Mouse (Mus musculus) gastrocnemius, postnatal 14 days (tissue): Measurements from ENCODE around the gene Tbc1d25. TPM values are rescaled to one million over a fixed set of nuclear protein-coding genes. Genes with fewer than 3 reads are reported as not detected.

Experiments used
- DNase-seq: peaks from one replicate; pipeline ENCODE4 v3.0.0; 2021; ENCODE audit warnings: mixed read lengths
- intact Hi-C: fragments of 180-260 bp; cut with DNase I; formaldehyde crosslinking; loops from one replicate; pipeline ENCODE4 v1.15.1; 2025; ENCODE audit warnings: low total_unique reads
- total RNA-seq, 2 experiments: library from RNA; stranded (reverse); gene quantifications; 2 replicates each; pipeline ENCODE4 v1.2.3; 2021

Gene Tbc1d25
- total RNA-seq, 2 experiments from 2014 or later, result 2.5 to 3.7 TPM

DNA sequence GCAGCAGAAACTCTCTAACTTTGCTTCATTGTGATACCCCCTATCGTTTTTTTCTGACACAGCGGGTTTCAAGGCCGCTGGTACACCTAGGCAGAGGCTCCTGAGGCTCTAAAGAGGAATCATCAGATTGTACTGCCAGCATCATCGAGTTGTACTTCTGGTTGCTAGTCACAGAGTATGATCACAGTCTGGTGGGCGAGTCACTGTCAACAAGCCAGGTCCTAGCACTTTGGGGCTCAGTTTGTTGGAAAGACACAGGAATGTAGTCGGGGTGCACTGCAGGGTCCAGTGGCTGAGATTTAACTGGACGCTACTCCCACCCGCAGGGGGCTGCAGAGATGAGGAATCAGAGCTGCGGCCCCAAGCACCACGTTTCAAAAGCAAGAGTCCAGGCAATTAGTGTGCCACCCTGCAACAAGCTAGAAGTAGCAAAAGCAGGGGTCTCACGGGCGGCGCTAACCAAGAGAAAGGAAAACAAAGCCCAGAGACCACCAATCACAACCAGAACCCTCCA lies 16.2 kb upstream of the Tbc1d25 start:
- no peak for DNase-seq
- intact Hi-C loops, result no loop called here

DNA sequence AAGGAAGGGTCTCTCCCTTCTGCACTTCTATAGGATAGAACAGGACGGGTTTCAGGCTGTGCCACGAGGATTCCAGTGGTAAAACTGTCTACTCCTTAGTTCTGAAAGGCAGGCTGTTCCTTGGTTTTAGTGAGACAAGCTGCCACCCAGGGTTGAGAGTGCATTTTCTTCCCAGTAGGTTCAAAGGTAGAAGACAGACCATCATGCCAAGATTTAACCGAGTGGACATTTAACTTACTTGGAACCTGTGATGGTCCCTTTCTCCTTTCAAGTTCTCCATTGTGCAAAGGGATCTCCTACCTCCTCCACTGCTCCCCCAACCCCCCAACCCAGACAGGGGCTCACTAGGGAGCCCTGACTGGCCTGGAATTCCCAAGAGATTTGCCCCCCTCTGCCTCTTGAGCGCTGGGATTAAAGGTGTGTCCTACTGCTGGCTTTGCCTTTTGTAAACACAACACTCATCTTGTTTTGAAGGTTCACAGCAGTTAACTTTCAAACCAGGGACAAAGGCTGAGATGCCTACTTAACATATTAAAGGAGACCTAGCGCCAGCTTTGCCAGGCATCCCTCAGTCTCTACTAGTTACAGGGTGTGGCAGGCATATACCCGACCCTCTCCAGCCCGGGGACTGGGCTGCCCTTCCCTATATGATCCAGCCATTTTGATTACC lies 7.0 kb upstream of the Tbc1d25 start:
- DNase-seq, result no peak
- intact Hi-C loops, result no loop called here

DNA sequence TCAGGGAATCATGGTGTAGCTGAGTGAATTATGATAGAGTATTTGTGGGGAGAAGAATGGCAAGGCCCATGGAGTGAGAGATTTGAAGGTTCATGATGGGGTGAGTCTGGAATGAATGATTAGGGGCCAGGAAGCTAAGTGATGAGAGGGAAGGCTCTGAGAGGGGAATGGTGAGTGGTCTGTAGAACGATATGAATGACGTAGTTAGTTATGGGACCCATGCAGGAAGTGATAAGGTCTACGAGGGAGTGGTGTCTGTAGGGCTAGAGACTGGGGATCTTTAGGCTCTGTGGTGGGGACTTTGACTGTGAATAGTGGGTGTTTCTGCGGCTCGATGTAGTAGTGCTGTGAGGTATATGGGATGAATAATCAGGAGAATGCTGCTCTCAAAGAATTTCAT lies 3.7 kb upstream of the Tbc1d25 start:
- intact Hi-C loops, result no loop called here
- no peak for DNase-seq

- DNase-seq, result no peak
- intact Hi-C loops, result no loop called here
Observed at GRCm38 (mm10) chrX:8178871-8179270, 2.9 kb upstream of the Tbc1d25 start.

DNA sequence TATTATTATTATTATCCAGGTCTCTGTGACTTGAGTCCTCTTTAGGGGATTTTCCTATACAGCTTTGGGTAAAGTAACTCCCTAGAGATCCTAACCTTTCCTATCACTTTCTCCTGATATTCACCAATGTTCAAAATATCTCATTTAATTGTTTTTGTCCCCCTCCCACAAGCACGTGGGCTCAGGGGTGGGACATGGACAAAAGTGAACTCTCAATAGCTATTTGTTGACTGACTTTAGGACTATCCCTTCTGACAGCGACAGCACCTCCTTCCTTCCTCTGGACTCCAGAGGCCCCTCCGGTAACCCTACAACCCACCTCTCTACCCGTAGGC lies 845 bp downstream of the Tbc1d25 start:
- intact Hi-C loops, result no loop called here
- DNase-seq, result no peak

DNA sequence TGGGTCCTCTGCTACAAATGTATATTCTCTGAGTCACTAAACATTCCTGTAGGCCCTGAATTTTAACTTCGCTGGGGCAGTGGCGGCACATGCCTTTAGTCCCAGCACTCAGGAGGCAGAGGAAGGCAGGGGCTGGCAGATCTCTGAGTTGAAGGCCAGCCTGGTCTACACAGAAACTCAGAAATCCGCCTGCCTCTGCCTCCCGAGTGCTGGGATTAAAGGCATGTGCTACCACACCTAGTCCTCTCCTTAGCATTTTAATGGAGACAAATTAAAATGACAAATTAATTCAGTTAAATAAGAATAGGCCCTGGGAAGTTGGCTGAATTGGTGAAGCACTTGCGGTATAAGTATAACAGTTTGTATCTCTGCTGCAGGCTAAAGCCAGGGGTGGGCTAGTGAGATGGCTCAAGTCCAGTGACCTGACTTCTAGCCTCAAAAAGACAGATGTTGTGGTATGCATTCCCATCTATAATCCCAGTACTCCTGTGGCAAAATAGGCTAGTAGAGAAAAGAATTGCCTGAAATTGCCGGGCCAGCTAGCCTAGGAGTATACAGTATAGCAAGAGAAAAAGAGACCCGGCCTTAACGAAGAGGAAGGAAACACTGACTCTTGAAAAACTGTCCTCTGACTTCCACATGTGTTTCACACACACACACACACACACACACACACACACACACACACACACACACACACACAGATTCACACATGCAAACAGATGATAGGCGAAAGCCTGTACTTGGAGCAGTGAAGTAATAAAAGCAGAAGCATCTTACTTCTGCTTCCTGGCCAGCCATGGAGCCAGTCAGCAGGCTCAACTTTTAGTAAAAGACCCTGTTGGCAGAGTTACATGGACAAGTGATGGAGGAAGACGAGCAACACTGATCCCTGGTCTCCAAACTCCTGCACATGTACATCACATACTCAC lies 8.0 kb downstream of the Tbc1d25 start:
- intact Hi-C loops, result no loop called here
- DNase-seq, result no peak

GRCm38 (mm10) chrX:8164471-8164870 lies 11.5 kb downstream of the Tbc1d25 start:
- no peak for DNase-seq
- intact Hi-C loops, result no loop called here

DNA sequence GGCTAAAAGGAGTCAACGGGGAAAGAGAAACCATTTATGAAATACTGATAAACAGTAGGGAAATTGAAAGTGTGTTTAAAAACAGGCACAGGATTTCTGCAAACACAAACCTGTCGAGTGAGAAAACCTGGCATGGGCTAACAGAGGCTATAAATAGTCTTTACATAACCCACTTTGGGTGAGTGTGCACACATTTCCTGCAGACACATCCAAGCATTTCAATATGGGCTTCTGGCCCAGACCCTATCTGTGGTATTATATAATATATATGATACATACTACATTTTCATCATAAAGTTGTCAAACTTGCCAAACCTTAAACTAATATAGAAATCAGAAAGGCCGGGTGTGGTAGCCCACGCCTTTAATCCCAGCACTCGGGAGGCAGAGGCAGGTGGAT lies 12.9 kb downstream of the Tbc1d25 start:
- DNase-seq, result no peak
- intact Hi-C loops, result no loop called here

DNA sequence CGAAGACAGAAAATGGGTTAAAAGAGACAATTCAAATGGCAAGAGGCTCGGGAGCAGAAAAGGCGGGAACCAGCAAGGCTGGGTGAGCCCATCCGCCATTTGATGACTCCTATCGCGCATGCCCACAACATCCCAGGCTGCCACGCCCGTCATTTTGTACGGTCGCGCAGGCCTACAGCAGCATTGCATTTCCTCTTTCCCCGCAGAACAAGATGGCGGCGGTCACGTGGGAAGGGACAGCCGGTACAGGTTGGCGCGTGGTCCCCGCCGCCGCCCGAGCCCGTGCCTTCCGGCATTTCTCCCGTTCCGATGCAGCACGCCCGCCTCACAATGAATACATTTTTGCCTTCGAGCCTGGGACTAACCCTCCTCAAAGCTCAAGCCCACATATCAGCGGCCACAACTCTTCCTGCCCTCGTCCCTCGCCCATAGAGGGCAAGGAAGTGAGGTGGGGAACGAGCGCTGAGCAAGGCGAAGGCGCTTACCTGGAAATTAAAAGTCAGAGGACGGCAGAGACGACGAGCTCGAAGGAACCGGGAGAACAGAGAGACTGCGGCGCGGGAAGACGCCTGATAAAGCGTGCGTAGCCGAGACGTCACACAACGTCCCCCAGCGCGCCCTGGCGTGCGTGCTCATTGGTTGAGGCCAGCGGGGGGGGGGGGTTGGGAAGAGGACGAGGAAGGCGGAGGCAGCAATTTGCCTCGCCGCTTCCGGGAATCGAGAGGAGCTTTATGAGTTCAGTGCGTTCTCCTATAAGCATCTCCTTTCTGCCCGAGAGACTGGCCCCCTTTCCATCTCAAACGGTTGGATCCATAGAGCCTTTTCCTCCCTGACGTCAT lies 30.6 kb downstream of the Tbc1d25 start, which contains the start of gene Rbm3:
TSS of gene Rbm3 (minus strand) at position 728 of the 839 bp plus-strand sequence.
- intact Hi-C loops, result no loop called here
- peak; percentile 86 for DNase-seq

DNA sequence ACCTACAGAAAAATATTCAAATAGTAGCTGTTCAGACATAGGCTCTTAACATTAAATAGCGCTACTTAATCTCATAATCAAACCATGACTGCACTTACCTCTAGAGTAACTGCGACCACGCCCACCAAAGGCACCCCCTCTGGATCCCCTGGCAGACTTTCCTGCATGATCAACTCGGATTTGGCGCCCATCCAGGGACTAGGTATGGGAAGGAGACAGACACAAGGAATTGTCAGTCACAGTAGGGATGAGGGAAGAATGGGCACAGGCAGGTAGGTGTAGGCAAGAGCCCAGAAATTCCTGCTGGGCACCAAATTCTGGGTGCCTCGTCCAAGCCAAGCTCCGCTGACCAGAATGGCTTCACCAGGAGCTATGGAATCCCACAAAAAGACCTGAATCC lies 32.2 kb downstream of the Tbc1d25 start:
- DNase-seq, result no peak
- intact Hi-C loops, result no loop called here

- no peak for DNase-seq
- intact Hi-C loops, result no loop called here
Observed at GRCm38 (mm10) chrX:8142948-8143347, 33.0 kb downstream of the Tbc1d25 start.

- intact Hi-C loops, result no loop called here
- DNase-seq, result no peak
Observed at GRCm38 (mm10) chrX:8141058-8141457, 34.9 kb downstream of the Tbc1d25 start.

DNA sequence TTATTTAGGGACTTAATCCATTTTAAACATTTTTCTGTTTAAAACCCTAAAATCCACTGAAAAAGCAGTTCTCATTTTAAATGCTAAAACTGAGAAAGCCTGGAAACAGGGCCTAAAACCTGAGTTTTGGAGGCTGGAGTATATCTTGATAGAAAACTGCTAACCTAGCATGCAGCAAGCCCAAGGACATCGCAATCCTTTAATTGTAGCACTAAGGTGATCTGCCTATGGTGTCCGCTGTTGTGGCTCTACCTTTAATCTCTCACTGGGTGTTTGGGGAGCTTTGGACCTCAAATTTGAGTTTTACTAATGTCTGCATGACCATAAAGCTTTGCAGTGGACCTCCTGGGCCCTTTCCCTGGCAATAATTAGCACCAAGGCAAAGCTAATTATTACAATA lies 35.5 kb downstream of the Tbc1d25 start:
- intact Hi-C loops, result no loop called here
- DNase-seq, result no peak

GRCm38 (mm10) chrX:8139480-8139879 lies 36.5 kb downstream of the Tbc1d25 start:
- intact Hi-C loops, result no loop called here

DNA sequence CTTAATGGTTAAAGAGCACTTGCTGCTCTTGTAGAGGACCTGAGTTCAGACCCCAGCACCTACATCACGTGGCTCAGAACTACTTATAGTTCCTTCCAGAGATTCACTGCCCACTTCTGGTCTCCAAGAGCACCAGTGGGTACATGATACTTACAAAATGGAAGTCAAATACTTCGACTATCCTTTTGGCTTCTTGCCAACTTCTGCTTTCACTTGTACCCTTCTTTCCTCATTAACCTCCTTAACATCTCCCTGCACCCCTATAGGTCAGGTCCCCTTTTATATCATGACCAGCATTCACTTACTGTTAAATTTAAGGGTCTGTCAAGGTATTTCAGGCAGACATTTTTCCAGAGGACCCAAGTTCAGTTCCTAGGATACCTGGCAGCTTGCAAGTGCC lies 40.1 kb downstream of the Tbc1d25 start:
- DNase-seq, result no peak

More at GRCm38 (mm10) chrX:8139480-8139879, 36.5 kb downstream of the Tbc1d25 start:
- DNase-seq, result no peak

DNA sequence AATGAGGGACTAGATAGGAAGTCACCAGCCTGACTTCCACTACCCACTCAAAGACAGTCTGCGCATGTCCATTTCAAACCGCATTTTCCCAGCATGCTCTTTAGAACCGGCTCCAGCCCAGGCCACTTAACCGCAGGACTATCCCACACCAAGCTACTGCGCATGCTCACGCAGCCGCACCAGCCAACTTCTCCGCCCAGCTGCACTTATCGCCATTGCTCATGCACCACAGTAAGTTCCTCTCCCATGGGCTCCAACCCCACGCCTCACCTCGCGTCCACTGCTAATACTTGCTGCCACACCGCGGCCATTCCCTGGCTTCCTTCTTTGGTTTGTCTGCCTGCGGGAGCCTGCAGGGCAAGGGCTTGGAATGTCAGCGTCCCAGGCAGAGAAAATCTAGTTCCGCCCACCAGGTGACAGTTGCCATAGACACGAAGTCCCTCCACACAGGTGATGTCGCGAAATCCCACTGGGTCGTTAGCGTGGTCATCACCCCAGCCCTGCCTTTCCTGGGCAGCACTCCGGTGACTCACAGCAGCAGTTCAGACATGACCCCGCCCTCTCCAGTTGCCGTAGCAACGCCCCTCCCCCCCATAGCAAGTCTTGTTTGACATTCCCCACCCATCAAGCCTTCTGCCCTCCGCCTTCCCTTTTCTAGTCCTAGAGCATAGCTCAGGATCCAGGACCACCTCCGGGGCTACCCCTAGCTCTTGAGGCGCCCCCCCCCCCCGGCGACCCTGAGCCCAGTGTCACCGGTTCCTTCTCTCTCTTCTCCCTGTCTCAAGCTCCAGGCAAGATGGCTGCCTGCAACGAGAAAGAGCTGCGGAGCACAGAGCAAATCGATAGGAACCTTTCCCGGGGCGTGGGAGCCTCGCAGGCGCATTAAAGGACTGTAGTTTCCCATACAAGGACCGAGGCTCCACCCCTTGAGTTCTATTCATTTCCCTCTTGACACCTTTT lies 43.7 kb downstream of the Tbc1d25 start, which contains the start of gene Wdr13:
TSS of gene Wdr13 (minus strand) at position 876 of the 960 bp plus-strand sequence.
- intact Hi-C loops, result no loop called here
- peak; percentile 88 for DNase-seq

More for the DNA sequence above, 40.1 kb downstream of the Tbc1d25 start:
- intact Hi-C loops, result no loop called here

- intact Hi-C loops, result no loop called here
- DNase-seq, result no peak
Observed at GRCm38 (mm10) chrX:8131393-8131792, 44.6 kb downstream of the Tbc1d25 start.

GRCm38 (mm10) chrX:8125235-8125634 lies 50.7 kb downstream of the Tbc1d25 start:
- intact Hi-C loops, result no loop called here
- DNase-seq, result no peak
